Mouse (Mus musculus) heart, adult 11 months (tissue): ENCODE measurements around the gene Wrb.
A peak's percentile ranks its signal among the peaks of the same experiment; 100 is the strongest.
"Not testable (repeated sequence)": the region's sequence is repeated elsewhere in the genome, so short reads cannot be mapped to it uniquely, and the experiment has no call there.

Experiments
- DNase-seq: peaks from one replicate; pipeline ENCODE4 v3.0.0; 2022

The Wrb gene

GRCm38 (mm10) chr16:96145110-96145800 lies at the start of gene Wrb:
Wrb (plus strand) TSS chr16:96145407.
- DNase-seq = peak; percentile 100

DNA sequence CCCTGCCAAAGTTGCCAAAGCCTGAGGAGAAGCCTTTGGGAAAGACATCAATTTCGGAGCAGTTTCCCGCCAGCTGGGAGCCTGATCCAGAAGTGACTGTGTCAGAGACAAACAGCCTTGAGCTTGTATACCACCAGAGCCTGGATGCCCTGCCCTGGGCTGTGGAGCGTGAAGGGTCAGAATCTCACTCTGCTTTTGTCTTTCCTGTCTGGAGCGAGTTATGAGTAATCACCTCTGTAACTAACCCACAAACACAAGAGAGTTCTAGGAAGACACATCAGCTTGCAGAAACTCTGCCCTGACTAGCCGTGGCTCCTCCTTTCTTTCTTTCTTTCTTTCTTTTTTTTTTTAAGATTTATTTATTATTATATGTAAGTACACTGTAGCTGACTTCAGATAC lies 49.2 kb upstream of the Wrb start:
- no peak for DNase-seq

GRCm38 (mm10) chr16:96097811-96098210 lies 47.4 kb upstream of the Wrb start:
- not testable (repeated sequence) for DNase-seq

- DNase-seq = no peak
These were observed 42.2 kb upstream of the Wrb start for GRCm38 (mm10) chr16:96103036-96103435.

- no peak for DNase-seq
These were observed 35.5 kb upstream of the Wrb start for GRCm38 (mm10) chr16:96109673-96110072.

- DNase-seq = no peak
These were observed 34.4 kb upstream of the Wrb start for GRCm38 (mm10) chr16:96110655-96111345.

GRCm38 (mm10) chr16:96112769-96113168 lies 32.4 kb upstream of the Wrb start:
- DNase-seq = no peak

GRCm38 (mm10) chr16:96114729-96115128 lies 30.5 kb upstream of the Wrb start:
- DNase-seq = no peak

DNA sequence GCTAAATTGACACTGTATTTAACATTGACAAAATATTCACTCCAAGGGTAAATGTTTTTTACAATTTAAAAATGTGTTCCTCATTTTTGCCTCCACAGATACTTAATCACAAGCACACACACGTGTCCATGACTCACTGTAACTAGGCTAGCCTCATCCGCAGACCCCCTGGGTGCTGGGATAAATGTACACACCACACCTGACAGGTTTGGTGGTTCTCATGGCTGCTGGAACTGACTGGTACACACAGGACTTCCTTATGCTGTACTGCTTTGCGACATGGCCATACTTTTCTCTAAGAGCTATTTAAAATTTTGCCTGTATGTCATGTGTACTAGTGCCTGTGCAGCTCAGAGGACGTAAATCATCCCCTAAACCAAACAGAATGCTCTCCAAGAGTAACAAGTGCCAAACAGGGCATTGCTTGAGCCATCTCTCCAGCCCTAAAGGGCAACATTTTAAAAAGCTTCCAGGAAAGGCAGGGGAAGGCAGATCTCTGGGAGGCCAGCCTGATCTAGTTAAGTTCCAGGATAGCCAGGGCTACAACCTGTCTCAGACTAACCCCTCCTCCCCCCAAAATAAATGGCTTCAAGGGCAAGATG lies 25.1 kb upstream of the Wrb start:
- no peak for DNase-seq

DNA sequence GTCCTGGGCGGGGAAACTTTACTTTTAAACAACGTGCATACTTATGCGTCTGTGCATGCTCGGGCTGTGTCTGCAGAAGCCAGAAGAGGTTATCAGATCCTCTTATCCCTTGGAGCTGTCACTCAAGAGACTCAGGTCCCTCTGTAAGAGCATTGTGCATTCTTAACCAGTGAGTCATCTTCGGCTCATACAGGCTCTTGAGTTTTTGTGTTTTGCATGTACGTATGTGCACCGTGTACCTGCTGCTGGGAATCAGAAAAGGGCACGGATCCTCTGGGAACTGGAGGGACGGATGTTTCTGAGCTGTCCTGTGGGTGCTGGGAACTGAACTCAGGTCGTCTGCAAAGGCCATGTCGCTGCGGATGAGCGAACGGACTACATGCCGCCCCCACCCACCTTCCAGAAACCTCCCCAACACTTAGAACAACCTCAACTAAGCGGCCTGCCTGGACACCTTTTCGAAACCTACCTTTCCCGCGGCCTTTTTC lies 18.5 kb upstream of the Wrb start:
- peak; percentile 86 for DNase-seq

GRCm38 (mm10) chr16:96127288-96127656 lies 17.9 kb upstream of the Wrb start:
- DNase-seq = no peak

DNA sequence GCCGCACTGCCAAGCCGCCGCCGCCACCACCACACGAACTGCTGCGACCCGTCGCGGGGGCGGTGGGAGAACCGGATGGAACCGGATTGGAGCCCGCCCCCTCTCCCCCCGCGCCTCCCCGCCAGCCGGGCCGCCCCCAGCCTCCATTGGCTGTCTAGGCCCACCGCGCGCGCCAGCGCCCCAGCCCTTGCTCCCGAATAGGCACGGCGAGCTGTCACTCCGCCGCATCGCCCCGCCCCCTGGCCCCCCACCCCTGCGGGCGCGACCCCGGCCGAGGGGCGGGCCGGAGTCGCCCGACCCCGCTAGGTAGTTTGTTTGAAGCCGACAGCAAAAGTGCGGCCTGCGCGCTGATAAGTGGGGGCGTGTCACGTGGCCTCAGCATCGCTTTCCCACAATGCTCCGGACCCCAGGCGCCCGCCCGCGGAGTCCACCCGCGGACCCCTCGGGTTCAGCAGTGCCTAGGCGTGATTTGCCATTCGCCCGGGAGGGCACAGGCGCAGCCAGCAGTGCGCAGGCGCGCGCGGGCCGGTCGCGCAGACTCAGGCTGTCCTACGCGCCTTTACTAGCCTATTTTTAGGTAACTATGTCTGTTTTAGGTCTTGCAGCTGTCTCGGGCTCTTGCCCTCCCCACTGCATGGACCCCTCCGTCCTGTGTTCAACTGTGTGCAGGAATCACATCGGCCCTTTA lies 17.4 kb upstream of the Wrb start, which contains the start of gene Hmgn1:
TSS of gene Hmgn1 (minus strand) at position 73 of the 688 bp plus-strand sequence.
- peak; percentile 100 for DNase-seq

- DNase-seq = no peak
These were observed 16.7 kb upstream of the Wrb start for GRCm38 (mm10) chr16:96128466-96128865.

GRCm38 (mm10) chr16:96144748-96145109 lies 478 bp upstream of the Wrb start:
- not testable (repeated sequence) for DNase-seq

DNA sequence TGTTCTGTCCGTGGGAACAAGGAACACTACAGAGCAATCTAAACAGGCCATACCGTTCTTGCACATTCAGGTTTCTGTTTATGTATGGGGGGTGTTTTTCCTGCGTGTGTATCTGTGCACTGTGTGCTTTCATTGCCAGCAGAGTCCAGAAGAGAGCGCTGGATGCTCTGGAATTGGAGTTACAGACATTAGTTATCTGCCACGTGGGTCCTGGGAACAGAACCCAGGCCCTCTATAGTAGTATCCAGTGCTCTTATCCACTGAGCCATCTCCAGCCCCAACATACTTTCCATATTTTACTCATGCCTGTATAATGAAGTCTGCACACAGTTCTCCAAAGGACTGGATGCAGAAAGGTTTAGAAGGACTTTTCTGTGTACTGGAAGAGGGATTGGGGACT lies 607 bp downstream of the Wrb start:
- no peak for DNase-seq

- DNase-seq = peak; percentile 82
These were observed 3.6 kb downstream of the Wrb start for GRCm38 (mm10) chr16:96148834-96149233.

DNA sequence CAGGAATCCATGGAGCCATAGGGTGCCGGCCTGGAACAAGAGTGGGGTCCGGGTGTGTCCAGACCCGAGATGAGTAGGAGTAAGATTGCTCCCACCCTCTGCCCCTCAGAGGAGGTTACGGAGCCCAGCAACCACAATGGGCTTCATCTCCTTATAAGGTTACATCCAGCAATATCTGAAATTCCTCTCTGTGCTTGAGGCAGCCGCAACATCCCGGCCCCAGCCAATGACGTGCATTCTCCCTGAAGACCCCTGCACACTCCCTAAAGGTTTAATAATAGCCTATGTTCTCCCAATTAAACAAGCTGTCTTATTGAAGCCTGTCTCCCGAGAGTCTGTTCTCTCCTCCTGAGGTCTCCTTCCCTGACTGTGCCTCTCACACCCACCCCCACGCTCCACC lies 4.1 kb downstream of the Wrb start:
- no peak for DNase-seq

- DNase-seq = peak; percentile 93
These were observed 5.8 kb downstream of the Wrb start for GRCm38 (mm10) chr16:96150995-96151394.

- peak; percentile 96 for DNase-seq
These were observed 6.3 kb downstream of the Wrb start for GRCm38 (mm10) chr16:96151551-96151950.

DNA sequence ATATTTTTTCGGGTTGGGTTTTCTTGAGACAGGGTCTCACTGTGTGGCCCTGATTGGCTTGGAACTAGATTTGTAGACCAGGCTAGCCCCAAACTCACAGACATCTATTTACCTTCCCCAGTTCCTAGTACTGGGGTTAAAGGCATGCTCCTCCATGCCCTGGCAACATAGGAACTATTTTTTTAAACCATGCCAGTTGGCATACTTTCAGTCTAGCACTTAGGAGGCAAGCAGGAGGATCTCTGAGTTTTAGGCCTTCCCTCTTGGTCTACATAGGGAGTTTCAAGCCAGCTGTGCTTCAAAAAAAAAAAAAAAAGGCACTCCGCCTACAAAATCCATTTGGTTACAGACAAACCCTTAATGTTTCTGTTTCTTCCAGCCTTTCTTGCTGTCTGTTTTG lies 9.3 kb downstream of the Wrb start:
- DNase-seq = no peak

DNA sequence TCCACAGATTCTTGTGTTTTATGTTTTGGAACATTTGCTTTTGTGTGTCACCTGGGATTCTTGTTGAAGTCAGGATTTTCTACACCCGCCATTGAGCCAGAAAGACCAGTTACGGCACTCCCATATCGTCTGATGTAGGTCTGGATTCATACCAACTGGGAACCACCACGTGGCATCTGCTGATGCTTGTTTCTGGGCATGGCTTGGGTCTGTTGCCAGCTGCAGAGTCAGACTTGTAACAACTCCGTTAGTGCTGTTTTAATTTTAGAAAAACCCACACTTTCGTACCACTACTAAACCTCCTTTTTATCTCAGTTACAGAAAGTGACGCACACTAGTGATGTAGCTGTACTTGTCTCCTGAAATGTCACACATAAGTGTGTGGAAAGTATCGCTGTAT lies 10.8 kb downstream of the Wrb start:
- peak; percentile 89 for DNase-seq

- no peak for DNase-seq
These were observed 12.0 kb downstream of the Wrb start for GRCm38 (mm10) chr16:96157171-96157570.

- no peak for DNase-seq
These were observed 13.4 kb downstream of the Wrb start for GRCm38 (mm10) chr16:96158511-96159080.
